ENCODE assay signal across 15 mouse cellular contexts in the genomic region with DNA sequence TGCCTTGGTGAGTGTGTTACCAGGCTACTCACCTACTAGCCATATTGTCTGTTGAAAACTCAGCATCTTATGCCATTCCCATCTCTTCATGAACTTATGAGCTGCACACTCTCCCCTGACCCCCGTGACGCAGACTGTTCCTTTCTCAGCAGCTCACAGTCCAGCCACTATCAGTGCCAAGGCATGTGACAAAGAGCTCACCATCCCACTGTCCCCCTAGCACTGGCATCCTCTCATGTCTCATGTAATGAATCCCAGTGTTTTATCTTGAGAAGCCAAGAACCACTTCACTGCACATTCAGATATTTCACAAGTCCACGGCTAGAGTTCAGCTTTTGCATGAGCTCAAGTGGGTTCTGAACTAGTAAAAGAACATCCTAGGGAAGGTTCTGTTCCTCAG.
"Had no signal": no experiment of that assay in that cellular context is flagged by ENCODE, and none has a peak within 500 bp of the region (broad histone marks: within the 10 kb centered on the region; RNA-seq: fewer than 3 reads in every experiment).

No protein-coding gene starts in this region.

- H3K36me3 ChIP-seq: liver, embryonic 15.5 days; lung, embryonic 15.5 days; midbrain, embryonic 13.5 days; midbrain, embryonic 15.5 days; neural tube, embryonic 12.5 days; stomach, embryonic 15.5 days had no signal

- H3K4me3 ChIP-seq: liver, embryonic 15.5 days; lung, embryonic 15.5 days; megakaryocyte, embryonic 14.5 days; midbrain, embryonic 13.5 days; midbrain, embryonic 15.5 days; neural tube, embryonic 12.5 days; stomach, embryonic 15.5 days had no signal

- H3K9ac ChIP-seq: liver, embryonic 15.5 days; liver, postnatal 0 days; lung, embryonic 15.5 days; midbrain, embryonic 13.5 days; midbrain, embryonic 15.5 days; neural tube, embryonic 12.5 days; stomach, embryonic 15.5 days had no signal

- H3K4me1 ChIP-seq: liver, embryonic 15.5 days; megakaryocyte, embryonic 14.5 days; midbrain, embryonic 13.5 days; midbrain, embryonic 15.5 days; neural tube, embryonic 12.5 days had no signal

- DNase-seq: liver, postnatal 0 days; lung, adult 2 months; right cerebral cortex, postnatal 14 days; thymus, adult 2 months; thymus, postnatal 25 days; thymus, postnatal 4 days had no signal

- H3K27me3 ChIP-seq: liver, embryonic 15.5 days; lung, embryonic 15.5 days; megakaryocyte, embryonic 14.5 days; midbrain, embryonic 13.5 days; midbrain, embryonic 15.5 days; neural tube, embryonic 12.5 days; stomach, embryonic 15.5 days had no signal

- H3K27ac ChIP-seq: liver, embryonic 15.5 days; lung, embryonic 15.5 days; macrophage; midbrain, embryonic 13.5 days; midbrain, embryonic 15.5 days; neural tube, embryonic 12.5 days; stomach, embryonic 15.5 days; stomach, postnatal 0 days had no signal
